Mouse (Mus musculus) spleen, adult 2 months (tissue): ENCODE measurements at regions not wholly inside any gene's neighbourhood (a gene's known extent, or its start where the extent isn't known, plus 50 kb on each side); places are given as distances from the start of the nearest gene placed in this dataset.

Experiments
- CTCF ChIP-seq: fragments of 200-500 bp; IDR thresholded peaks from 2 replicates; pipeline ENCODE4 v1.5.1; 2011; ENCODE audit warnings: mild to moderate bottlenecking, inconsistent platforms; ENCODE audit not compliant: insufficient read depth, insufficient read length, insufficient replicate concordance; ENCODE audit errors: extremely low read depth
- POLR2A ChIP-seq: fragments of 200-500 bp; IDR thresholded peaks from 2 replicates; pipeline ENCODE4 v1.6.1; 2011; ENCODE audit warnings: low read depth, low read length, inconsistent platforms

- TF ChIP-seq POLR2A = no peak
- TF ChIP-seq CTCF = no peak
Measured at GRCm38 (mm10) chr6:100450108-100450507, 162.8 kb upstream of the Rybp start.
